Mouse (Mus musculus) adrenal gland, adult 2 months (tissue): Measurements from ENCODE around the gene H2-Eb2. TPM values are rescaled to one million over a fixed set of nuclear protein-coding genes. Genes with fewer than 3 reads are reported as not detected.

Experiments
- DNase-seq: peaks from one replicate; pipeline ENCODE4 v3.0.0; 2021
- long read RNA-seq: library from polyadenylated mRNA; stranded (forward); transcript quantifications from one replicate; pipeline ENCODE4 v2.0.0, GENCODE M21; 2021
- polyA plus RNA-seq: library from polyadenylated mRNA; depleted of rRNA; stranded (reverse); fragments of >200 nt; gene quantifications from 2 replicates; pipeline ENCODE4 v1.2.3, GENCODE M21; 2012; rRNA removed
- total RNA-seq, 2 experiments: library from RNA; stranded (reverse); gene quantifications; 2 replicates each; pipeline ENCODE4 v1.2.3; 2021

Gene H2-Eb2
- total RNA-seq, result not detected
- polyA plus RNA-seq, result 0.03 TPM in 1 of 2 replicates, not detected in the other
- long read RNA-seq, result 0 reads

DNA sequence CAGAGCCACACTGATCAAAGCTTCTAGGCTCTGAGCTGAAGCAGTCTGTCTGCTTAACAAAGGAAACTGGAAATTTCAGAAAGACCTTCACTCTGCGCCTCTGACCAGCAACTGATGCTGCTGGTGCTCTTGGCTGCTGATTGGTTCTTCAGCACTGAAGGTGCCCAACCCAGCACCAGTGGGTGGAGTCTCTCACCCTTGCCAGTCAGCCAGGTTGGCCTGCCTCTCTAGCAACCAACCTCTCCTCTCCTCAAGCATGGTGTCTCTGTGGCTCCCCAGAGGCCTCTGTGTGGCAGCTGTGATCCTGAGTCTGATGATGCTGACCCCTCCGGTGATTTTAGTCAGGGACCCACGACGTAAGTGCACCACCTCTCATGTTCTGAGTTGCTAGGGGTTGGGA, at the start of gene H2-Eb2:
H2-Eb2 (plus strand) TSS at position 230 of the 400 bp plus-strand sequence.
- DNase-seq, result no peak

DNA sequence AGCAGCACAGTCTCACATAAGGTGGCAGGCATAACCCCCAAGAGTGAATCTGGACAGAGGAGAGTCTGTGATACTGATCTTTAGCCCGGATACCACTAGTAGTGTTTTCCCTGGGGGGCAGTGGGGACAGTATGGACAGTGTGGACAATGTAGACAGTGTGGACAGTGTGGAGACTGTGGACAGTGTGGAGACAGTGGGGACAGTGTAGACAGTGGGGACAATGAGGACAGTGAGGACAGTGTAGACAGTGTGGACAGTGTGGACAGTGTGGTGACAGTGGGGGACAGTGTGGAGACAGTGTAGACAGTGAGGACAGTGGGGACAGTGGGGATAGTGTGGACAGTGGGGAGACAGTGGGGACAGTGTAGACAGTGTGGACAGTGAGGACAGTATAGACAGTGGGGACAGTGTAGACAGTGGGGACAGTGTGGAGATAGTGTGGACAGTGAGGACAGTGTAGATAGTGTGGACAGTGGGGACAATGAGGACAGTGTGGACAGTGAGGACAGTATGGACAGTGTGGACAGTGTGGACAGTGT, 44.9 kb upstream of the H2-Eb2 start:
- DNase-seq, result no peak

DNA sequence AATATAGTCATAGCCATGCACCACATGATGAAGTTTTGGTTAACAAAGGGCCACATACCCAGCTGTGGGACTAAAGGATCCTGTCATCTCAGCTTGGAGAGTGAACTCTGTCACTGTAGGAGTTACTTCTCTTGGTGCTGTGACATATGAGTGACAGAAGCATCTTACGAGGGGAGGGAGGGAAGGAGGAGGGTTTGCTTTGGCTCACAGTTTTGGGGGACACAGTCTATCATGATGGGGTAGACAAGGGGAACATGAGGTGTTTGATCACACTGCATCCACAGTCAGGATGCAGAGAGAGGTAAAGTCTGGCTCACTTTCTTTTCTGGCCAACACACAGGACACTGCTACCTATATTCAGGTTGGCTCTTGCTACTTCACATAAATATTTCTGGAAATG, 43.6 kb upstream of the H2-Eb2 start:
- no peak for DNase-seq

DNA sequence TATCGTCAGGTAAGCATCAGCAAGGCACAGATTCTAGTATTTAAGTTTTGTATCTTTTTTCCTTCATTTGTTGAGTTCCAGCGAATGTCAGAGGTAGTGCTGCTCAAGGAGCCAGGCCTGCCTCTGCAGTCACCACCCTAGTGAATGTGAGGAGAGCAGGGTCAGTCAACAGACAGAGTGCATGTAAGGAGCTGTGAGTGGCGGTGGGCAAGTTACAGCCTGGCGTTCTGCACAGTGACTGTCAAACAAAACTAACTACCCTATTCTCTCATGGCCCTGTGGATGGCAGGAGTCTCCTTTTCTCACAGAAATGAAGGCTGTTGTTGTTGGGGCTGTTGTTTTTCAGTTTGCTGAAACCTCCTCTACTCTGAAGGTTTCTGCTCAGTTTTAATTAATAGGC, 40.1 kb upstream of the H2-Eb2 start:
- no peak for DNase-seq

DNA sequence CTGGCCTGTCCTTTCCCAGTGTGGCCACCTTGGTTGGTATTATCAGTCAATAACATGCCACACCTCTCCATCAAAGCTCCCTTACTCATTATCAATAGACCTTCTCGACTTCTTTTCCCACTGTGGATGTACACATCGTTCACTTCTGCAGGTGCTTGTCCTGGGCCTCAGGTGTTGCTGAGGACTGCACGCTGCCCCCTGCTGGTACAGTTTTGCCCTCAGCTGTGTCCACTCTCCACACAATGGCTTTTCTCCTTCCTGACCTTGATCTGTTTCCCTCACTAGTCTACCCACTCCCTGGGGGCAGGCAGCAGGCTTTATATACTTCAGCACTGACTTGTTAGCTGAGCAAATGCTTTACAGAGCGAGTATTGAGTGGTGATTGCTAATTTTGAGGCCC, 39.6 kb upstream of the H2-Eb2 start:
- peak; percentile 39 for DNase-seq

DNA sequence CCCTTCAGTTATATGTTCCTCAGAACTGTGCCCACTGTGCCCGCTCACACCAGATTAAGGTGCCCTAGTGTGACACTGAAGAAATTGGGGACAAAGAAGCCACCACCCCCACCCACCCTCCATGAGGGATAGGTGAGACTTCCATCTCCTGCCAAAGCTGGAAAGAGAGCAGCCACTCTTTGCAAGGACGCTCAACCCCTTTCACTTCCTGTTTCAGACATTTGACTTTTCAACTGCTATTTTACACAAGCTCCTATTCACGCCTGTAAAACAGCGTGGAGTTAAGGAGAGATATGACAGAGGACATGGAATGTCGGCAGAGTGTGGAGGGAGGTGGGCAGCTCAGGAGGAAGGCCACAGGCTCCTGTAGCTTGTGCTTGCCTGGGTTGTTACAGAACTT, 39.0 kb upstream of the H2-Eb2 start:
- no peak for DNase-seq

DNA sequence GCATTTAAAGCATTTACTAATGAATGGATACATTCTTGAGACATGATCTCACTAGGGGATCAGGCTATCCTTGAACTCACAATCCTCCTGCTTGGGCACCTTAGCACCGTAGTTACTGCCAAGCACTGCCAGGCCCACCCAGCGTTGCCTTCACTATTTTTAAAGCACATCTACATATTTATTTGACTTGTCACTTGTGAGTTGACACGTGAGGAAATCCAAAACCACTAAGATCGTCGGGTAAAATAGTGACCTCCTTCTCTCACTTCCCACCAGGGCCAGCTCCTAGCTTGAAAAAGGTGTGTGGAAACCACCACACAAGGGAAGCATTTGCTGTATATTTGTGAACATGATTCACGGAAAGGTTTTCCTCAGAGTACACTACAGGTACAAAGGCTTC, 38.5 kb upstream of the H2-Eb2 start:
- DNase-seq, result no peak

DNA sequence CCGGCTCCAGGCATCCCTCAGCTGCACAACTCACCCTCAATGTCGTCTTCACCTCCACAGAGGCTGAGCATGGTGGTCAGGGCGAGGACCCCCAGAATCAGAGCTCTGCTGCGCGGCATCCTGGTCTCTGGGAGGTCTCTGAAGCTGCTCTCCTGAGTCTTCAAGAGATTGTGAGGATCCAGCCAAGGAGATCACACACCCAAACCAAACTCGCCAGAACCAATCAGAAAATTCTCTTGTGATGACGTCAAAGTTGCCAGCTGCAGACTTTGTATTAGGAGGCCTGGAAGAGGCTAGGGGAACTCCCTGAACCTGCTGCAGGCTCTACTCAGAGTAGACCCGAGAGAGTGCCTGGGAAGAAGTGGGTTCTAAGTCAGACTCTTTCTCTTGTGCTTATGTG, 37.8 kb upstream of the H2-Eb2 start, which contains the start of gene H2-Aa:
H2-Aa (minus strand) TSS at position 176 of the 400 bp plus-strand sequence.
- peak; percentile 87 for DNase-seq

DNA sequence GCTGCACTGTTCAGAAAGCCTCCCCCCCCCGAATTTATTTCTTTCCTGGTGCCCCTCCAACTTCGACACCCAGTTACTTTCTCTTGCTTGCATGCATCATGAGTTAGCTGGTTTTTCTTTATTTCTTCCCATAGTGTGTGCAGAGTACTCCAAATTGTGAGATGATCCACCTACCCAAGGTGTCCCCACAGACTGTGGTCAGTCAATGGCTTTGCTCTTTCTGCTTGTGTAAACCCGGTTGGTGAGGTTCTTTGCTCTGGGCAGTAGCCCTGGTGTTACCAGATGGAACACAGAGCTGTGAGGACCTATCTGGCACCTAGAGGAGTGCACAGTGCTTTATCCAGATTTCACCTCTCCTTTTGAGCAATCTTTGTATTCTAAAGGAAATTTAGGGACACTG, 37.3 kb upstream of the H2-Eb2 start:
- no peak for DNase-seq

DNA sequence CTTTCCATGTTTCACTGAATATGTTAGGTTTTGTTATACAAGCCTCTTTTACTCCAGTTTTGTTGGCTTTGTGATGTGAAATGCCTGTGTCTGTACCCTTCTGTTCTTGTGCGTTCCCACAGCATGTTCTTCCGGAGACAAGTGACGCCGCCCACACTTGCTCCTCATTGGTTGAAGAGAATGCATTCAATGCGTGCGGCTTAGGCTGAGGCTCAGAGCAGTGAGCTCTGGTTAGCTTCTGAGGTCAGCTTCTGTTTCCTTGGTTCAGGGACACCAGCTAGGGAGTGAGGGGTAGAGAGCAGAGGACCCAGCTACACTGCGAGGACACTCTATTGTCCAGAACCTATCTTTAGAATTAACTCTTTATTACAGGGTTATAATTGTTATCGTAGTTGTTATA, 33.9 kb upstream of the H2-Eb2 start:
- peak; percentile 74 for DNase-seq

DNA sequence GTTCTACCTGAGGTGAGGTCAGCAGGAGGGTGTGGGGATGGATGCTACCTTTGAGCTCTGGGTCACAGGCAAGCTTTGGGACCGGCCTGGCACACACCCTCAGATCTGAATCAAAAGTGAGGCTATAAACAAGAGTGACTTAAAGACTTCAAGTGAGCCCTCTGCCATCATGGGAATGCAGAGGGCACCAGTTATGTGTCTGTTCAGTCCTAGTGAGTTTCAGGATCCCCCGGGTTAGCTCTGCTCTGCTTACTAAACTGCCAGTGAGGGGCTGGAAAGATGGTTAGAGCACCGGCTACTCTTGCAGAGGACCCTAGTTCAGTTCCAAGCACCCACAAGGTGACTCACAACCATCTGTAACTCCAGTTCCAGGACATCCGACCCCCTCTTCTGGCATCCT, 32.9 kb upstream of the H2-Eb2 start:
- no peak for DNase-seq

DNA sequence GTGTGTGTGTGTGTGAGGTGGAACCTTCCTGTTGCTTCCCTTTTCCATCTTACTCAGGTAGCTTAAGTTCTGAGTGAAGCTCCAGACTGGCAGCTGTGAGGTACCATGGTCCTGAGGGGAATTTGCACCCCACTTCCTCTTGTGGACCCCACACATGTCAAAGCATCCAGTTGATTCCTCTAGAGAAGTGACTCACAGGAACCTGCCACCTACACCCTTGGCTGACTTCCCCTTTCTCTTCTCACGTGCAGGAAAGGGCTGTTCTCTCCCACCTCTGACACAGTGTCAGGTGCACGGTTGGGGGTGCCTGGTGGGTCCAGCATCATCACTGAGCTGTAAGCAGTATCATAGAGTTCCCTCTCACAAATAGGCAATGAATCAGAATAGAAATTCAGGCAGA, 31.9 kb upstream of the H2-Eb2 start:
- no peak for DNase-seq

DNA sequence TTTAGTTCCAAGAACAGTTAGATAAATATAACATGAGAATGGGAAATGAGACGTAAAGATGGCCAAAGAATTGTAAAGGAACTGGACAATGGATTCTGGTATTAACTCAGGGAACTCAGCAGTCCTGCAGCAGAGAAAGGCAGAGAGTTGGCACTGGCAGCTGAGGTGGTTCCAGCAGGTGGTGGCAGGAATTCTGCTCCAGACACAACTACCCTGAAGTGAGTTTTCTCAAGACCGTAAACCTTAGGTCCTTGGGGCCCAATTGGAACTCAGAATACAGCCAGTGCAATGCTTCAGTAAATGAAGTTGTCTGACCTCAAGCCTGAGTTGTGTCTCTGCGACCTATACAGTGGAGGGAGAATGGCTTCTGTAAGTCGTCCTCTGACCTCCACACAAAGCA, 31.2 kb upstream of the H2-Eb2 start:
- DNase-seq, result no peak

DNA sequence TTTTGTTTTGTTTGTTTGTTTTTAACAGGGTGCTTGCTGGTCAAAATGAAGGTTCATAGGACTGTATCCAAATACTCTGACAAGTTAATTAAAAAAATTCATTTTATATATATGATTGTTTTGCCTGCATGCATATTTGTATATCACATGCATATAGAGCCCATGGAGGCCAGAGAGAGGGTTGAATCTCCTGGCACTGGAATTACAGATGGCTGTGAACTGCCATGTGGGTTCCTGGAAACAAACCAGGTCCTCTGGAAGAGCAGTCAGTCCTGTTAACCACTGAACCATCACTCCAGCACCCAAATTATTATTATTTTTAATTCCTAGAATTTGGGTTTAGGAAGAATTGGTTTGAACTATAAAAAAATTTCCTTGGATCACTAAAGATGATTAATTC, 30.2 kb upstream of the H2-Eb2 start:
- no peak for DNase-seq

DNA sequence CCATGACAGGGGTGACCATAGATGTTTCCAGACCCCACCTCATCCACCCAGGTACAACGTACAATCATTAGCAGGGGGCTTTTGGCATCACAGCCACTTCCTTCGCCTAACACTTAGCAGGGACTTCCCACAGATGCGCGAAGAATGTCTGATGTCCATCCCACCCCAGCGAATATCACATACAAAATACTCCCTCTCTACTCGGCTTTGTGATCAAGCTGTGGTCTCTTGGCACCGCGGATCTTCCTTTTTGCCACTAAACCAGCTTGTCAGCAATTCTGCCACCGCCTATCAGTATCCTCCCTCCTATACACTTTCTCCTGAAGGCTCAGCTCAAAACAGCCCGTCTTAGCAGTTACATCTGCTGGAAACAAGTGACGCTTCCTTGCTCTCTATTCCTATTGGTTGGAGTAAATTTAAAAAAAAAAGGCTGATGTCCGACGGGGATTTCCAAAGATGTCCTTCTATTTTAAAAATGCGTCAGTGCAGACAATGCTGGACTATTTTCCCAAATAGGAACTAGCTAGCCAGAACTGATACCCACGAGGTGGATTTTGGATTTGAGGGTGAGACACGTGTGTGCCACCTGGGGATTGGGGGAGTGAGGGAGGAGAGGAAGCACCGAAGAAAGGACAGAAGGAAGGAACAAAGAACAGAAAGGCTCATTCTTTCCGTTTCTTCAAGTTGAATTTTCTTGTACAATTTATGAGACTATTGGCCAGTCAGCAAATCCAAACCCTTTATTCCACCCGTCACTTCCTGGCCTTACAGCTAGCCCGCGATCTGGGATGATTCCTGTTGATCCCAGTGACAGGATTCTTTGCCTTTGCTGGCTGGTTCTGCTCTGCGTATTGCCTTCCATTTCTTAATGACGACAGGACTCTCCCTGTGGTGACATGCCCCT, 29.3 kb upstream of the H2-Eb2 start:
- peak; percentile 54 for DNase-seq

DNA sequence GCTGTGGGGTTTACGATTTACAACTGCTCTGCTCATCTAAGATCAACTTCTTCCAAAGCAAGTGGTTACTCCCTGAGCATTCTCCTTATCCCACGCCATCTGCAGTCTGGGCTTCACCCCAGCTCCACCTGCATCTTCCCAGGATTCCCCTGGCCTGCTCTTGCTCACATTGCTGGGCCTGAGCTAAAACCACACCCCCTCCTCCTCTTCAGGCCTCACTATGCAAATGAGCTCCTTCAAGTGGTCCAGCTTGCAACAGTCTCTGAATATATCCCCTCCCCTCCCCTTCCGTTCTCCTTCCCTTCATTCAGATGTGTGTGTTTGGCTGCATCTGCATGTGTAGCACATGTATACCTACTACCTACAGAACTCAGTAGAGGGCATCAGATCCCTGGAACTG, 26.1 kb upstream of the H2-Eb2 start:
- no peak for DNase-seq

DNA sequence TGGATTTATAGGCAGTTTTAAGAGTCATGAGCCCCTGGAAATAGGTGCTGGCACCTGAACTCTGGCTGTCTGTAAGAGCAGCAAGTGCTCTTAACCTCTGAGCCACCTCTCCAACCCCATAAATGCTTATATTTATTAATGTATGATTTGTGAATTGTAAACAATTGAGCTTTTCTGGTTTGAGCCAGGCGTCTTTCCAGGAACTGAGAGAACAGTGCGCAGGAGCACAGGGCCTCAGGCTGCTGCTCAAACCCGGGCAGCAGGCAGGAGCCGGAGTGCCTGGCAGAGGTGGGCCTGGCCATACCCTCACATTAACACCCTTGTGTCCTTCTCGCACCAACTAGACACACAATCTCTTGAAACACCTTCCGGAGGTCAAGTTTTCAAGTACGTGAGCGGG, 25.4 kb upstream of the H2-Eb2 start:
- no peak for DNase-seq

DNA sequence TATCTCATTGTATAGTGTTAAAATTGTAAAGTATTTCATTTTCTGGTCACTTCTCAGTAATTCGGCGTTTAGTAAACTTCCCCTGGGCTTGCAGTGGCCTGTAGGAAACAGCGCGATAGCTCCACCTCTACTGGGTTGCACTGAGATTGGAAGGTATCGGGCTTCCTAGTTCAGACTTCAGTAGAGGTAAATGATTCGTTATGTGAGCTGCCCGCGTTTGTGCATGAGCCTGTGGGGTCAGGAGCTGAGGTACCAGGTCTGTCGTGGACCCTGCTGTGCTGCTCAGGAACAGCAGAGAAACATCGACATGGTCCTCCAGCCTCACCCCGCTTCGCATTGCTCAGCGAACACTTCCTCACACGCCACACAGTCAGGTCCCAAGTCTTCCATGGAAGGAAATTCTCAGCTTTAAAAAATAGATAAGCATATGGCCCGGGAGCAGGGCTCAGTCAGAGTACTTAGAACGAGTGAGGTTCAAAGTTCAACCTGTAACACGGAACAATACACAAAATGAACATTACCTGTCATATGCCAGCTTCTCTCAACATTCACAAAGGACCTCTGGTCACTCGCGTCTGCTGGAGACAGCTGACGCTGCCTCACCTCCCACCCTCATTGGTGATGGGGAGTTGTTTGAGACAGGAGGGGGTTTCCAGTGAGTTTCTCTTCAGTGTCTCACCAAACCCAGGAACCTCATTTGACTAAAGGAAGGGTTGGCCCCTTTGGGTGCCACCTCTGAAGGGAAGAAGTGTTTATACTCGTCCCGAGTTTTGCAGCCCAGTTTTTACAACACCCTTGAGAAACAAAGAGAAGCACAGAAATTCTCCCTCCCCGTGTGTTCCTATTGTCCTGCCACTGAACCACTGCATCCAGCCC, 24.5 kb upstream of the H2-Eb2 start:
- DNase-seq, result no peak

DNA sequence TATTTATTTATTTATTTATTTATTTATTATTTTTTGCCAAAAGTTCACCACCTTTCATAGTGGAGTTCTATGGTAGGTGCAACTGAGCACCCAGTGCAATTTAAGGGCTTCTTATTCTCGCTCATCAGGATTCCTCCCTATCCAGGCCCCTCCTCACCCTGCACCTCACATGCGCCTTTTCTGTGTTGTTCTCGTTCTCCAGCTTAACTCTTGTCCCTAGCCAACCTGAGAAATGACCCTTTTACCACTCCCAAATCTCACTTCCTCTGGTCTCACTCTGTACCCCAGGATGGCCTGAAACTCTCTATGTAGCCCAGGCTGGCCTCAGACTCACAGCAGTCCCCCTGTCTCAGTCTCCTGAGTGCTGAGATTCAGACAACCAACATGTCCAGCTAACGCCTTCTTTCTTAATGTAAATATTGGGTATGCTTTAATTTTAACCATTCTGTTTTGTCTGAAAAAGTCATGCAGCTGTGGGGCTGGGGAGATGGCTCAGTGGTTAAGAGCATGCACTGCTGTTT, 23.7 kb upstream of the H2-Eb2 start:
- DNase-seq, result no peak

DNA sequence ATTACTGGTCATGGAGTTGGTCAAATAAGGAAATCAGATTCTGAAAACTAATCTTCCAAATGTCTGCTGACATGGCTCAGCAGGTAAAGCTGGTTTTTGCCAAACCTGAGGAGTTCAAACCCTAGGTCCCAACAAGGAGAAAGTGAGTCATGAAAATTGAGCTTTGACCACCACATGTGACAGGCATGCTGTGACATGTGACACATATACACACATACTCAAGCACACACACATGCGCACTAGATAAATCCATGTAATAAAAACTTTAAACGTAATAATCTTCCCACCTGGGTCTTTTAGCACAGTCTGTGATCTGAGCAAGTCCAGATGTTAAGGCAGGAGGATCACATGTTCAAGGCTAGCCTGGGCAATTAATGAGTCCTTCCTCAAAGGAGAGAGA, 21.7 kb upstream of the H2-Eb2 start:
- no peak for DNase-seq

DNA sequence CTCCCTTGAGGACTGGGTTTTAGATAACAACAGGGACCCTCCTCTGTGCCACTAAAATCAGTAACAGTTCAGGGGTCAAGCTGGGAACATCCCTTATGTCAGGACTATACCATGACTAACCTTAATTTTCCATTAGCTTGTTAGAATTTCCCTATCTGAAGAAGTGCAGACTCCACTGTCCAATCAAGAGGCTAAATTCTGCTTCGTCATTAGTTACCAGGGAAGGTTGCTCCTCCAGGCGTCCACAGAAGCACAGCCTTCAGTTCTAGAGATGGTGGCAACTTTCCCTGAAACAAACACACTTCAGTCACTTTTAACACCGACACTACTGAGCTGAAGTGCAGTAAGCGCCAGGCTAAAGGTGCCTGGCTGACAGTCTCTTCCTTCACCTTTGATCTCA, 20.7 kb upstream of the H2-Eb2 start:
- peak; percentile 80 for DNase-seq

DNA sequence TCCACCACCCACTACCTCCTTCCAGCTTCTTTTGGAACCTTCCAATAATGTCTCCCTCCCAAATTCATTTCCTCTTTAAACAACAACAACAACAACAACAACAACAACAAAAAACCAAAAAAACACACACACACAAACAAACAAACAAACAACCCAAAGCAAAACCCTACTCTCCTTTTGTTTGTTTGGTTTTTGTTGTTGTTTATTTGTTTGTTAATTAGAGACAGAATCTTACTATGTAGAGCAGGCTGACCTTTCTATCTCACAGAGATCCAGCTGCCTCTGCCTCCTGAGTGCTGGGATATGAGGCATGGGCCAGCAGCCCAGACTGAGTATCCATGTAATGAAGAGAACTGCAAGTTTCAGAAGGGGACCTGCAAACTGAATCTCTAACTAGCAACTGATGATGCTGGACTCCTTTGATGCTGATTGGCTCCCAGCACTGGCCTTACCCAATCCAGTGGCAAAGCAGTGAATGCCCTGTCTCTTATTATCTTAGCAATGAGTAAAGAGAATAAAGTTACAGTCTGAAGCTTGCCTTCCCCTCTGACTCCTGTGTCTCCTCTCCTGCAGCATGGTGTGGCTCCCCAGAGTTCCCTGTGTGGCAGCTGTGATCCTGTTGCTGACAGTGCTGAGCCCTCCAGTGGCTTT, 20.0 kb upstream of the H2-Eb2 start, which contains the start of gene H2-Eb1:
H2-Eb1 (plus strand) TSS at position 488 of the 651 bp plus-strand sequence.
- peak; percentile 87 for DNase-seq
